Mouse (Mus musculus) cerebellum, adult 2 months (tissue): Measurements from ENCODE around the gene Ankrd13d.

Source experiments
- CTCF ChIP-seq: fragments of 200-500 bp; IDR thresholded peaks from 2 replicates; pipeline ENCODE4 v1.5.1; 2011; ENCODE audit warnings: low read depth, mild to moderate bottlenecking, control low read depth, low read length, moderate library complexity, borderline replicate concordance; ENCODE audit not compliant: insufficient read depth
- POLR2A ChIP-seq: fragments of 200-500 bp; IDR thresholded peaks from 2 replicates; pipeline ENCODE4 v1.6.1; 2011; ENCODE audit warnings: low read length, control low read depth, borderline replicate concordance; ENCODE audit not compliant: insufficient read depth

DNA sequence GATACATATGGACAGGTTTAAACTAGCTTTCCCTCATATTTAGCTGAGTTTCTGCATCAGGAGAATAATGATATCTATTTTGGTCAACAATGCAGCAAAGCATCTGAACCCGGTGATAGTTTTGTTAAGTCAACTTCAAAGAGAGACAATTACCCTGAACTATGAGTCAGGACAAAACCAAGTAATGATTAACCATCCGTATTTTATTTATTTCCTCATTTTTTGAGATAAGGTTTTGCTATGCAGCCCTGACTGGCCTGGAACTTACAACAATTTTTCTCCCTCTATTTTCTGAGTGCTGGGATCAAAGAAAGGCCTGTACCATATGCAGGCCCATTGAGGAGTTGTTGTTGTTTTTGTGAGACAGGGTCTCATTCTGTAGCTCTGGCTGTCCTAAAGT lies 47.7 kb upstream of the Ankrd13d start:
- TF ChIP-seq POLR2A (no peak), CTCF (no peak)
